Mouse (Mus musculus): ENCODE measurements at regions not wholly inside any gene's neighbourhood (a gene's known extent, or its start where the extent isn't known, plus 50 kb on each side); places are given as distances from the start of the nearest gene placed in this dataset.
"Not testable (repeated sequence)": the region's sequence is repeated elsewhere in the genome, so short reads cannot be mapped to it uniquely, and the experiment has no call there.

DNA sequence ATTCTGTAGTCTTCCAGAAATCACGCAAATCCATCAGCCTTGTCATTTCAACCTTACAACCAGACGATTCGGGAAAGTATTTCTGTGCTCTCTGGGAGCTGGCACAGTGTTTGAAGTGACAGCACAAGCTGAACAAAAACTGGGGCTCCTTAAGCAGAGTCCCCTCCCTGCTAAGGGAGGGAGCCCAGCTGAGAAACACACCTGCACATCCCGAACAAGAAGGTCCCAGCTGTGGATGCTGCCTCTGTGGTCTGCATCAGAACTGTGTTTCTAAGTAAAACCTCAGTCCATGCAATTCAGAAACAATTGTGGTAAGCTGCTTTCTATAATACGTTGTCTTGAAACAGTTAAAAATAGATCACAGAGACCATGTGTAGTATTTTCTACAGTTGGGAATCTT, 693.8 kb downstream of the Dad1 start:
- not testable (repeated sequence) for TF ChIP-seq CTCF (IDR thresholded peaks at IDR 0.05; ENCODE audit: extremely low read depth, insufficient read depth, insufficient read length, insufficient replicate concordance); POLR2A (IDR thresholded peaks at IDR 0.05; ENCODE audit: low read depth, low read length)

All from spleen, adult 2 months (tissue).